Mouse (Mus musculus): ENCODE results near the gene Gm26897. TPM values are rescaled to one million over a fixed set of nuclear protein-coding genes. Genes with fewer than 3 reads are reported as not detected.

Gene Gm26897
- polyA plus RNA-seq (2012; ENCODE audit: insufficient read depth, insufficient read length, missing spikeins): not detected in 2 replicates

DNA sequence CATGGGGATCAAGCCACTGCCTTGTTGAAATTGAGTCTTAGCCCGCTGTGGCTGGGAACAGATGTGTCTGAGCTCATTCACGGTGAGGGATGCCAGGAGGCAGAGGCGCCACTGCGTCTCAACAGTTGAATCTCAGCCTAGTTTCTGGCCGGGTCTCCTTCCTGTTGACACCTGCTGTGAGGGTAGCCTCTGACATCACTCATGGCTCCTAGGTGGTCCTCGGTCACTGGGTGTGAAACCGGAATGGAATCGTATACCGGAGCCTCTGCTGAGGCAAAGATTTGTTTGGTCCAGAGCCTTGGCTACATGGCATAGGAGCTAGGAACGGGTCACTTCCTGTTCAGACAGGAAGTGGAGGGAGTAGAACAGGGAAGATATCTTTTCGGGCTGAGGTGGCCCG is at the start of gene Gm26897:
Gm26897 (plus strand) TSS at position 74 of the 400 bp plus-strand sequence.
- Histone ChIP-seq H3K4me1 (ENCODE audit: control insufficient read depth, insufficient read depth, insufficient read length, low read length) (no peaks in the 10 kb centered on the region), H3K4me3 (ENCODE audit: insufficient read depth, low read depth, low read length) (no peak within 1 kb of the TSS), H3K27ac (replicated peaks; ENCODE audit: low read depth, low read length) (no peak within 1 kb of the TSS)

DNA sequence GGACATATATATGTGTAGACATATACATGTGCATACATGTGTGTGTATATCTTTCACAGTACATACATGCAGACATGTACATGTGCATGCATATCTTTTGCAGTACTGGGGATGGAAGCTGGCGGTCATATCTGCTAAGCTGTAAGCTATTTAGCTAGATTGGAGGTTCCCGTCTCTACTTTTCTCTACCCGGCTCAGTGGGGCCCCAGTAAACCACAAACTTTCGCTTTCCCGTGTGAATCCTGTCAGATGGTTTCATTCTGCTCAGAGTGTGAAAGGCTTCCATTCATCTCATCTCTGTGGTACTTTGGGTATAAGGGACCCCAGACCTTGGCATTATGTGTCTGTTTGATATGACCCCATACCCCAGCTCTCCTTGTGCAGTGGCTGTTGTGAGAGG is 46.4 kb upstream of the Gm26897 start:
- Histone ChIP-seq H3K27ac (replicated peaks; ENCODE audit: low read depth, low read length) (no peak overlapping the region), H3K4me1 (ENCODE audit: control insufficient read depth, insufficient read depth, insufficient read length, low read length) (no peaks in the 10 kb centered on the region), H3K4me3 (ENCODE audit: insufficient read depth, low read depth, low read length) (no peak overlapping the region)

DNA sequence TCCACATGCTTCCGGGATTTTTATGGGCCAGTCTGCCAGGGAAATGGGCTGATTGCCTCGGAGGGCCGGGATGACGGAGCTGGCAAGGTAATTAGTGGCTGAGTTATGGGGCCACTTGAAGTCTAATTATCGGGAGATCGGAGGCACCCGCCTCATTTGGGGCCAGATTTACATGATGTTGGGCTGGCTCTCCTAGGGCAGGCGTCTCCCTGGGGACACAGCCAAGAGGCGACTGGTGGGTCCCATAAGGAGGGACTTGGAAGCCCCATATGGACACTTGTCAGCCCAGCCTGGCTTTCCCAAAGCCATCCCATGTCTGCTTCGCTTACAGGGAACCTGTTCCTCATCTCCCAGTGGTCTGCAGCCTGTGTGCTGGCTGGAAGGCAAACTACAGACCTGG is 45.1 kb upstream of the Gm26897 start:
- no peak overlapping the region for H3K27ac ChIP-seq (replicated peaks; ENCODE audit: low read depth, low read length)
- no peak overlapping the region for H3K4me3 ChIP-seq (ENCODE audit: insufficient read depth, low read depth, low read length)
- no peaks in the 10 kb centered on the region for H3K4me1 ChIP-seq (ENCODE audit: control insufficient read depth, insufficient read depth, insufficient read length, low read length)

DNA sequence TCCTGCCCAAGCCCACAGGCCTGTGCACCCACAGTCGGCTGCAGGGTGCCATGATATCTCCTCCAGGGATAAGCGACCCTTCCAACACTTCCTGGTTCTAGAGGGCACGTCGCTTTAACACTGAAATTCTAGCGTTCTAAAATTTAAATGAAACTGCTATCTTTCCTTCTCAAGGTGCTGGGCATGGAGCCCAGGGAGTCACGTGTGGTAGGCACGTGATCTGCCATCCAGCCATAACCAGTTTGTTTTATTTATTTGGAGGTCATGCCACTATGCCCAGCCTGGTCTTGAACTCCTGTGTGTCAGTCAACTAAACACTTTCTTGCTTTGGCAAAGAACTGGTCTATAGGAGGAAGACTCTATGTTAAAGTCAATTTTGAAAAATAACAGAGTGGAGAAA is 35.7 kb upstream of the Gm26897 start:
- Histone ChIP-seq H3K27ac (replicated peaks; ENCODE audit: low read depth, low read length) (no peak overlapping the region), H3K4me1 (ENCODE audit: control insufficient read depth, insufficient read depth, insufficient read length, low read length) (no peaks in the 10 kb centered on the region), H3K4me3 (ENCODE audit: insufficient read depth, low read depth, low read length) (no peak overlapping the region)

DNA sequence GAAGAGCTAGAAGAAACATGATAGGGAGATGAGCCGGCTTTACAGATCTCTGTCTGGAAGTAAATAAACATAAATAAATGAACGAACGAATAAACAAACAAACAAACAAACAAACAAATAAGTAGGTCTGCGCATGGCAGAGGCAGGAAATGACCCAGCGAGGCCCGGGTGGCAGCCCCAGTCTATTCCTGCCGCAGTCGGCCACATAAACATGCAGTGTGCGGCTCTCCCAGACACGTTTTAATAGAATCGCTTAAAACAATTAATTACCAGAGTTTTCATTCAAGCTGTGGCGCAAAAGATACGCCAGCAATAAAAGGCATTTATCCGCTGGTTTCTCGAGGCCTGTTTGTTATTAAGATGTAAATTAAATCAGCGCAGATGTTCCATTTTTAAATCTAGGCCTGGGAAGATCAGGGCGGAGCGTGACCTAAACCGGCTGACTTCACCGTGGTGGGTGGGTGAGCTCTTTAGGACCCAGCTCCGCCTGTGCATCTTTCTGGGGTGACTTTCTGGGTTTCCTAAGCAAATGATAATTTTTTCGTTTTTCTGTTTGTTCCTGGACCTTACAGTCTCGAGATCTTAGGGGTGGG is 33.9 kb upstream of the Gm26897 start:
- H3K27ac ChIP-seq (replicated peaks; ENCODE audit: low read depth, low read length): no peak overlapping the region
- no peaks in the 10 kb centered on the region for H3K4me1 ChIP-seq (ENCODE audit: control insufficient read depth, insufficient read depth, insufficient read length, low read length)

DNA sequence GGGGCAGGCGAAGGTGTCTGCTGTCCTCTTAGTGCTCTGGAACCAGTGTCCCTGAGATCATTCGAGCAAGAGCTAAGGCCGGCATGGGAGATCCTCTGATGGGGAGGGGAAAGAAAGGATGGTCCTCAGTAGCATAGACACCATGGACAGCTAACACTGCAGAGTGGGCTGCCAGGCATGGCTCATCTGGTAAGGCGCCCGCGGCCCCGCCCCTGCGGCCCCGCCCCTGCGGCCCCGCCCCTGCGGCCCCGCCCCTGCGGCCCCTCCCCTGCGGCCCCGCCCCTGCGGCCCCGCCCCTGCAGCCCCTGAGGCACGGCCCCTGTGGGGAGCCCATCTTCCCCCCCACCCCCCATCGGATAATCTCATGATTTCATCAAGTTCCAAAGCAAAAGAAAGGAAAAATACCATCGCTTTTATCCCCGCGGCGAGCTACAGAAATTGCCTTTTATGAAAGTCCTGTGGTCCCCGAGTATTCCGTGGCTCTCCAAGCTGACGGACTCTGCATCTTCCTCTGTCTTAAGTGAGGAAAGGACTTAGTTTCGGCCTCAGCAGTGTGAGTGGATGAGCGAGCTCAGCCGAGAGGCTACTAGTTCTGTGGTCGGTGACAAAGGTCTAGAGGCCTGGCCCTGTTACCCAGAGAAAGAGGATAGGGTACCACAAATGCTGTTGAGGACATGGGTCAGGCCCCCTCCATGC is 31.9 kb upstream of the Gm26897 start:
- Histone ChIP-seq H3K4me3 (ENCODE audit: insufficient read depth, low read depth, low read length) (no peak overlapping the region), H3K4me1 (ENCODE audit: control insufficient read depth, insufficient read depth, insufficient read length, low read length) (no peaks in the 10 kb centered on the region), H3K27ac (replicated peaks; ENCODE audit: low read depth, low read length) (no peak overlapping the region)

More for the DNA sequence above, 33.9 kb upstream of the Gm26897 start:
- H3K4me3 ChIP-seq (ENCODE audit: insufficient read depth, low read depth, low read length): no peak overlapping the region

DNA sequence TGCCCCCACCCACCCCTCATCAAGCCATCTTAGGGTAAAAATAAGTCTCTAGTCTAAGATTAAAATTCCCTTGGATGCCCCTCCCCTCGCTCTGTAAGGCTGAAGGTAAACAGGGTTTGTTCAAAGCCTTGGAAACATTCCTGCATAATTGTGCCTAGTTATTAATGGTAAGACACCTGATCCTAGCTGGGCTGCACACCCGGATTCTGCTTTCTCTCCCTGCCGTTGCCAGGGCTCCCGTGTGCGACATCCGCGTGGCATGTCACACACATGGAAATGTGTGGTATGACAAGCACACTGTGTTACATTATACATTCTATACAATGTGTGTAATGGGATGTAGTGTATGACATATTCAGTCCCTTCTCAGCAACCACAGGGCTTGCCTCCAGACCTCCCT is 30.1 kb upstream of the Gm26897 start:
- Histone ChIP-seq H3K4me3 (ENCODE audit: insufficient read depth, low read depth, low read length) (no peak overlapping the region), H3K27ac (replicated peaks; ENCODE audit: low read depth, low read length) (no peak overlapping the region), H3K4me1 (ENCODE audit: control insufficient read depth, insufficient read depth, insufficient read length, low read length) (no peaks in the 10 kb centered on the region)

DNA sequence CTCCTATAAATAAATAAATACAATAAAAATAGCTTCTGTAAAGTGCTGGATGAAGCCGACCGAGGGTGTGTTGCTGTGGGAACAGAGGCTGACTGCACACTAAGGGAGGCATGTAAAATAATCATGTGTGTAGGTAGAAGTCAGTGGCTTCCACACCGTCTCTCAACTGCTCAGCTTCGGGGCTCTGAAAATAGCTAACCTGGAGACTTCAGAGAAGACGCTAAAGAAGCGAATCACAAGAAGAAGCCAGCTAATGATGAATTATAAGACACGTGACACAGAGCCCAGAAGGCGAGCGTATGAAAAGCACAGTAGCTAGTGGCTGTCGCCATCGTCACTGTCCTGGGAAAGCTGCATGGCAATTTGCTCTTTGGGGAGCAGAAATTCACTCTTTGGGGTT is 29.4 kb upstream of the Gm26897 start:
- no peak overlapping the region for H3K4me3 ChIP-seq (ENCODE audit: insufficient read depth, low read depth, low read length)
- H3K4me1 ChIP-seq (ENCODE audit: control insufficient read depth, insufficient read depth, insufficient read length, low read length): no peaks in the 10 kb centered on the region
- no peak overlapping the region for H3K27ac ChIP-seq (replicated peaks; ENCODE audit: low read depth, low read length)

DNA sequence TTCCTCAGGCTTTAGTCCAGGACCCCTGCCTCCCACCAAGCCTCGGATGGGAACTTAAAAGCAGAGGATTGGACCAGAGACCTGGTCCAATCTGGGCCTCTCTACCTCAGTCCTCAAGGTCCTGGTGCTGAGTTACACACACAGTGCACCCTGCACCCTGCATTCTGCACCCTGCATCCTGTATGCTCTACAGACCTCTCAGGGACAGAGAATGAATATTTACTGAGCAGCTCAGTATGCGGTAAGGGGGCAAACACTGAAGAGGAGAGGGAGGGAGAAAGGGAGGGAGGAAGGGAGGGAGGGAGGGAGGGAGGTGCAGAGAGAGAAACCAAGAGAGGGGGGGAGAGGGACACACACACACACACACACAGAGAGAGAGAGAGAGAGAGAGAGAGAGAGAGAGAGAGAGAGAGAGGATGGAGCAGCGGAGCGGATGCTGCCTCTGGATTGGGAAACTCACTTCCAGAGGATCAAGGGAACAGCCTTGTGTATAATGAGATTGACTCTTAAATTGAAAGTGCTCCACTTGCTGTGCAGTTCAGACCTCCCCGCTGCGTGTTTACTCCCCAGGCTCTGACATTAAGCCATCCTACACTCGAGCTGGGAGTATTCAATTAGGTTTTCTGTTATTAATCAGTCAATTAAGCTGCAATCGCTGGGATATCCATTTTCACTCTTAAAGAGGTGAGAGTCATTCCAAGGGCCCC is 24.4 kb upstream of the Gm26897 start:
- Histone ChIP-seq H3K4me3 (ENCODE audit: insufficient read depth, low read depth, low read length) (no peak overlapping the region), H3K4me1 (ENCODE audit: control insufficient read depth, insufficient read depth, insufficient read length, low read length) (no peaks in the 10 kb centered on the region), H3K27ac (replicated peaks; ENCODE audit: low read depth, low read length) (no peak overlapping the region)

DNA sequence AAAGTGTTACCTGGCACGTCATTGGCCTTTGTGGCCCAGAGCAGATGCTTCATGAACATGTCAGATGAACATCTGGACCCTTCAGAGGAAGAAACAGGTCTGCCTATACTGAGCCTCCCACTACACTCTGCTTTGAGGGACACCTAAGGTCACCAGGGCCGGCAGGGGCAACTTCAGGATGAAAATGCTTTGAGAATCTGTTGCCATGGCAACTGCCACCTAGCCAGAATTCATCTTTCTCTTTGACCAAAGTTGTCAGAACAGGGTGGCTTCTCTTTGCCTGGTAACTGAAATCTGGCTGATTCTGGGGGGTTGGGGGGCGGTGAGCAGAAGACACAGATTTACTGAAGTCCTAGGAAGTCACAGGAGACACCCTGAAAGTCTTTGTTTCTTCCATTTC is 14.7 kb upstream of the Gm26897 start:
- Histone ChIP-seq H3K27ac (replicated peaks; ENCODE audit: low read depth, low read length) (no peak overlapping the region), H3K4me3 (ENCODE audit: insufficient read depth, low read depth, low read length) (no peak overlapping the region), H3K4me1 (ENCODE audit: control insufficient read depth, insufficient read depth, insufficient read length, low read length) (no peaks in the 10 kb centered on the region)

DNA sequence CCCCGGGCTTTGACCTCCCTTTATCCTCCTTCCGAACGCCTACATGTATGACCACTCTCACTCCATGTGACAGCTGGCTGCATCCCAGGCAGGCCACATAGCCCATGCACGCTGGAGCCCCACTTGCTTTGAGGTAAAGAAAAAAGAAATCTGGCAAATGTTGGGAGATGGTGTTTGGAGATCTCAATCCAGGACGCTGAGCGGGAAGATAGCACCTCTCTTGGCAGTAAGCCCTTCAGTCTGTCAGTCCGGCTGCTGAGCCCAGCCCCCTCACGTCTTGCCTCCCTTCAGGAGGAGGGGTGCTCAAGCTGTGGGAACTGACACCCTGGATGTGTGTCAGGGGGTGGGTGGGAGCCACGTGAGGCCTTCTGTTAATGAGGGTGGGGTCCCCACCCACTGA is 13.0 kb upstream of the Gm26897 start:
- Histone ChIP-seq H3K4me3 (ENCODE audit: insufficient read depth, low read depth, low read length) (no peak overlapping the region), H3K27ac (replicated peaks; ENCODE audit: low read depth, low read length) (no peak overlapping the region), H3K4me1 (ENCODE audit: control insufficient read depth, insufficient read depth, insufficient read length, low read length) (no peaks in the 10 kb centered on the region)

DNA sequence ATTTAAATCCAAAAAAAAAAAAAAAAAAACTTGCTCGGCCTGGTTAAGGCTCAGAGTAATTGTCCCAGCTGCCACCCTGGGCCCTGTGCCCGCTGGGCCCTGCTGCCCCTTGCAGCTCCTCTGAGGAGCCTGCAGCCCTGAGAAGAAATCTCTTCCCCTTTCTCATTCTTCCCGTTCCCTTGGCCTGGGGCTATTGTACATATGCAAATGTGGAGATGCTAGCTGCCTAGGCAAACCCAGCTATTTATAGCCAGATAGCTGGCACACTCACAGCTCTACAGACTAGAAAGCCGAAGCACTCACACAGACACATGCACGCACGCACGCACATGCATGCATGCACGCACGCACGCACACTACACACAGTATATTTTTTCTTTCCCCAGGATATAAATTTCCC is 9.0 kb upstream of the Gm26897 start:
- Histone ChIP-seq H3K27ac (replicated peaks; ENCODE audit: low read depth, low read length) (no peak overlapping the region), H3K4me1 (ENCODE audit: control insufficient read depth, insufficient read depth, insufficient read length, low read length) (no peaks in the 10 kb centered on the region), H3K4me3 (ENCODE audit: insufficient read depth, low read depth, low read length) (no peak overlapping the region)

DNA sequence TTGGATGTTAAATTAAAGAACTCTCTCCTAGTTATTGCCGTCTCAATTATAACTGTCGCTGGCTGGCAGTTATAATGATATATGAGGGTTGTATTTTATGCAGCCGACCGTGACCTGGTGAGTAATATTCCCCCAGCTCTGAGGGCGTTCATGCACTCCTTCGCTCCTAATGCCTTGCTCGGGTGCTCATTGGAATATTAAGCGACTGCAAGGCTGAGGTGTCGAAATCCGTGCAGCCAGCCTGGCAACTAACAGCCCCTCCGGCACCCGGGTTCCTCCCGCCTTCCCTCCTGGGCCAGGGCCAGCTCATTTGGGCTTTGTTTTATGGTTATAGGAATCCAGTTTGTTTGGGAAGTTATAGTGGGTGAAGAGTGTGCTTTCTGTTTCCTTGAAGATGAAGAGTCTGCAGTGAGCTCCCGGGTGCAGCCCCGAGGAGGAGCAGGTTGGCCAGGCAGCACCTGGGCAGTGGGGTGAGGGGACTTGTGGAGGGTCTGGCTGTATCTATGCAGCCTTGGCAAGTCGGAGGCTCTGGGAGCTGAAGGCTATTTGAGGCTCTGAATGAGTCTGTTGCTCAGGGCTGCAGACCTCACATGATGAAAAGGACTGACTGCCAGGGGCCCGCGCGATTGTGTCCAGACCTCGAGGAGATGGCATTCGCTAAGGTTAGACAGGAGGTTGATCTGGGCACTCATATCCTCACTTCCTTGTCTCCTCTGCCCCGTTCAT is 8.4 kb upstream of the Gm26897 start:
- Histone ChIP-seq H3K27ac (replicated peaks; ENCODE audit: low read depth, low read length) (no peak overlapping the region), H3K4me3 (ENCODE audit: insufficient read depth, low read depth, low read length) (no peak overlapping the region), H3K4me1 (ENCODE audit: control insufficient read depth, insufficient read depth, insufficient read length, low read length) (no peaks in the 10 kb centered on the region)

DNA sequence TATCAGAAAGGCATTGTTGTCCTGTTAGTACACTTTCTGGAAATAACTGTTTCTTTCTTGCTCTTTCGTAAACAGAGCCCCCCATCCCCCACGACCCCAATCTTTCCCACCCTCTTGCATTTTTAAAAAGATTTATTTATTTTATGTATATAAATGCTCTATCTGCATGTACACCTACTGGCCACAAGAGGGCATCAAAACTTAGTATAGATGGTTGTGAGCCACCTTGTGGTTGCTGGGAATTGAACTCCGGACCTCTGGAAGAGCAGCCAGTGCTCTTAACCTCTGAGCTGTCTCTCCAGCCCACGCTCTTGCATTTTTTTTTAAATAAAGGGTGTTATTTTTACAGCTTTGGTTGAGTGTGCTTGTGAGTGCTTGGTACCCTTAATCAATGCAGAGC is 5.3 kb upstream of the Gm26897 start:
- Histone ChIP-seq H3K27ac (replicated peaks; ENCODE audit: low read depth, low read length) (no peak overlapping the region), H3K4me3 (ENCODE audit: insufficient read depth, low read depth, low read length) (no peak overlapping the region), H3K4me1 (ENCODE audit: control insufficient read depth, insufficient read depth, insufficient read length, low read length) (no peaks in the 10 kb centered on the region)

DNA sequence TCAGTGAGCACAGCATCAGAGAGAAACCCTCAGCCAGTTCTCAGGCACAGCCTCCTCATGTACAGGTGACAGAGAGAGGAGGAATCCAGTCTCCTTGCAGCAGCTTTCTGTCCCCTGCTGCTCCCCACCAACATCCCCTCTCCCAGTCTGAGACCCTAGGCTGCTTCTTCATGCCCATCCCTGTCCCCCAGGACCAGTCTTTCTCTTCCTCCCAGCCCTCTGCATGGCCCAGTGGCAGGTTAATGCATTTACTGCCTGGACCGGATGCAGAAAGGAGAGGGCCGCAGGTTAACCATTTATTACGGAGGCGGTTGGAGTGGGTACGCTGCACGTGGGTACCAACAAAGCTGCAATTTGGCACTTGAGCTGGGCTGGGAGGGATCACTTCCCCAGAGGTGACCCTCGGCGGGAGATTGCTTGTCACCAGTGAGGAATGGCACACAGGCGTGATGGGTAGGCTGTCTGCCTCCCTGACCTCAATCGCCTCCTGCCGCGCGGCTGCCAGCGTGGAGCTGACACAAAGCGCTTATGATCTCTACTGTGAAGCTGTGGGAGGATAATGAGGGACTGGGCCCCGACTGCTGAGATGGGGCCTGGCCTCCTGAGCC is 3.1 kb upstream of the Gm26897 start:
- Histone ChIP-seq H3K4me3 (ENCODE audit: insufficient read depth, low read depth, low read length) (no peak overlapping the region), H3K4me1 (ENCODE audit: control insufficient read depth, insufficient read depth, insufficient read length, low read length) (no peaks in the 10 kb centered on the region), H3K27ac (replicated peaks; ENCODE audit: low read depth, low read length) (no peak overlapping the region)
